Mouse (Mus musculus): ENCODE measurements around the gene Syt16.

DNA sequence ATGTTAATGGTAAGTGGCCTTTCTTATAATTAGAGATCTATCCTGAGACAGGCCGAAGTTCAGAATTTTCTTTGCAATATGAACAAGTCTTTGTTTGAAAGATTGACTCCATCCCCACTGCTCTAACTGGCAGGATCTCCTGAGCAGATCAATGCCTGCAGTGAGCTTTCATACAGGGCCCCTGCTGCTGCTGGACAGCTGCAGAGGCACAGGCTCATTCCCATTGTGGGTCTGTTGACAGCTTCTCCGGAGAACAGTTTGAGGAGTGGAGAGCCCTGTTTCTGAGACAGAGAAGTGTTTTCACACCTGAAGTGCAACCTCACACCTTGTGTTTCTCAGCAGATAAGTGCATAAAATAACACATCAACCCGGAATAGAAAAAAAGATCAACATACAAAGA lies 267.4 kb downstream of the Syt16 start:
- TF ChIP-seq CTCF (IDR thresholded peaks at IDR 0.05; ENCODE audit: low read depth), result no peak
- no peak for TF ChIP-seq EP300 (IDR thresholded peaks at IDR 0.05; ENCODE audit: low read depth)
